Mouse (Mus musculus) lung, postnatal 14 days (tissue): ENCODE measurements around the gene Atp5b.
"Not testable (repeated sequence)": the region's sequence is repeated elsewhere in the genome, so short reads cannot be mapped to it uniquely, and the experiment has no call there.

Experiments
- DNase-seq: peaks from one replicate; pipeline ENCODE4 v3.0.0; 2021

The Atp5b gene

DNA sequence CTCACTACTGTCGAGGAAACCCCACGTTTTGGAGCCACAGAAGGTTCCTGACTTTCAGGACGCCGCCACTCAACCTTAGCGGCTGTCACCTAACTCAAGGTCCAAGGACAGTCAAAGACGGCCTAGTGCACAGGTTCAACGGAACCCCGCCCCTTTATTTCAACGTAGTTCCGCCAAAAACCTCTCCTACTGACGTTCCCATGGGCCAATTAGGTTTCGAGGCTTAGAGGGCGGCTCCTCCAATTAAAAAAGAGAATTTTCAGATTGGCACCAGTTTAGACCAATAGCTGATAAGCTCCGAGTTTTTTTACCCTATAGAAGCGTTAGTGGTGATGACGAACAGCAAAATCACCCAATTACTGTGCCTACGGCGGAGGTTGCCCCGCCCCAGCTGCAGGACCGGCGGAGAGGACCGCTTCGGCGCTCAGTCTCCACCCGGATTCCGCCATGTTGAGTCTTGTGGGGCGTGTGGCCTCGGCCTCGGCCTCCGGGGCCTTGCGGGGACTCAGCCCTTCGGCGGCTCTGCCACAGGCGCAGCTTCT, at the start of gene Atp5b:
Atp5b (plus strand) TSS at position 394 of the 542 bp plus-strand sequence.
- DNase-seq: peak; percentile 98

DNA sequence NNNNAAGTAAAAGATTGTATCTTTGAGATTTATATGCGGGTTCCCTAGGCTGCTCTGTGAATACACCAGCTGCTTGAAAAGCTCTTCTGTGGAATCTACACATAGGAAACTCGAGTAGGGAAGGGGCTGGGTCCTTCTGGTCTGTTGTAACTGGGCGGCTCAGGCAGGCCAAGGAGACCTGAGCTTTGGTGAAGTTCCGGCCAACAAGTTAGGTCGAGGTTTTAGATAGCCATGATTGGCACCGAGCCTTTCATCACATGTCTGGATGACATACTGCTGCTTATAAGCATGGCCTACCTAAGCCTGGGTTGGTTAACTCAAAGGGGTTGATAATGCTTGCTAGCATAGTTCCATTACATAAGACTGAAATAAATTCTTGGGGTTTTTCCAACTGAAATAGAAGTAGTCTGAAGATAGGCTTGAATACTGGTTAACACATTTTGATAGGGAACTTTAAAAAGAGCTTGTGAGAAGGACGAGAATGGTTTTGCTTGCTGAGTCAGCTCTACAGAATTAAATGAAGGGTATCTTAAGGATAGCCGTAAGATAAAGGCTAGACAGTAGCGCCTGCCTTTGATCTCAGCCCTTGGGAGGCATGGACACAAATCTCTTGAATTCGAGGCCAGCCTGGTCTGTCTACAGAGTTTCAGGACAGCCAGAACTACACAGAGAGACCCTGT, 46.2 kb upstream of the Atp5b start:
- DNase-seq: peak; percentile 43

DNA sequence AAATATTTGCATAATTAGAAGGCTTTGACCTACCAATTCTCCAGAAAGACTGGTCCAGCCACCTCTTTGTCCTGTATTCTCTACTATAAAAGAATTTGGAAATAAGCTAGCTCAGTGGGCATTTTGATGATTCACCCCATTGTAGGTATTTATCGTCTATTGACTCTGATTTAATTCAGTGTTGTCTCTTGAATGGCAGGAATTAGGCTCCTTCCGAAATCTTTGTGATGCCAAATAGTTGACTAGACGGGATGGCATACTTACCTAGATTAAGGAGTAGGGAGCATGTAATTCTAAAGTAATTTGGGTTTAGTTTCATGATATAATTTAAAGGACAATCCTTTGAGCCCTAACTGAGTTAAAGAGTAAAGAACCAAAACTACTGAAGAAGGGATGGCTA, 45.2 kb upstream of the Atp5b start:
- no peak for DNase-seq

DNA sequence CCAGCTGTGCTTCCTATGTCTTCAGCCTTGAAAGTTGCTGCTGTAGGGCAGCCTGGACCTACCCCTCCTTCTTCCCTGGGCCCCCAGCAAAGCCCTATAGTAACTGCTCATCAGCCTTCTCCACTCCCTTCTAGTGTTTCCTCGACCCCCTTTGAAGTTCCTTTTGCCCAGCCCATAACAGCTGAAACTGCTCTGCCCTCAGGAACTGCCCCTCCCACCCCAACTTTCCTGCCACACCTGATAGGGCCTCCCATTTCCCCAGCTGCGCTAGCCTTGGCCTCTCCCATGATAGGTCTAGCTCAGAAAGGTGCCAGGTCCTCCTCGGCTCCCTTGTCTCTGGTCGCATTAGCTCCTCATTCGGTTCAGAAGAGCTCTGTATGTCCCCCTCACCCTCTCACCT, 43.9 kb upstream of the Atp5b start:
- no peak for DNase-seq

DNA sequence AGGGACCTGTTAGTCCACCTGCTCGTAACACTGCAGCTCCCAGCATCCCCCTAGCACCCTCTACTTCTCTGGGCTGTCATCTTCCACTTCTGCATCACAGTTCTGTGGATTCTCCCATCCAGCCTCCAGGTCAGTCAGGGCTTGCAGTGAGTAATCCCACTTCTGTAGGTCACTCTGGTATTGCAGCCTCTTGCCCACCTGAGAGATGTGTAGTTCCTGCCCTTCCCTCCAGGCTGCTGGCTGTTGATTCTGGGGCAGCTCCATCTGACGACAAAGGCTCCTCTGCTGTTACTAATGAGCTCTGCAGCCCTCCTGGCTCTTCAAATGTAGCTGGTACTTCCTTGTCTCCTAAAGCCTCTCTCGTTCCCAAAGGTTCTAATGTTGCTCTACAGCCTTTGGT, 43.2 kb upstream of the Atp5b start:
- no peak for DNase-seq

DNA sequence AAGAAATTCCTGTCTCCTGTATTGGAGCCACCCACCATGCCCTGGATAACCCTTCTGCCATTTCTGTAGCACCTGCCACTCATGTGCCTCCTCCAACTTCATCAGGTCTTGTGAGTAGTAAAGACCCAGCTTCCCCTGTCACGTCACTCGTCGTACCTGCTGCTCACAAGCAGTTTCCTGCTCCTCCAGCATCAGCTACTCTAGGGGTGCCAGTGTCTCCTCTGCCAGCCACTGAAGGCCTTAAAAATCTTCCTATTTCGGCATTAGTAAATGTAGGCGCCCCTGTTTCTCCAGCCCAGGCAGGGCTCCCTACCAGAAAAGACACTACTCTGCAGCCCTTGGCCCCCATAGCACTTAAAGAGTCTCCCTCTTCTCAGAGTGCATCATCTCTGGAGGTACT, 42.8 kb upstream of the Atp5b start:
- DNase-seq: no peak

DNA sequence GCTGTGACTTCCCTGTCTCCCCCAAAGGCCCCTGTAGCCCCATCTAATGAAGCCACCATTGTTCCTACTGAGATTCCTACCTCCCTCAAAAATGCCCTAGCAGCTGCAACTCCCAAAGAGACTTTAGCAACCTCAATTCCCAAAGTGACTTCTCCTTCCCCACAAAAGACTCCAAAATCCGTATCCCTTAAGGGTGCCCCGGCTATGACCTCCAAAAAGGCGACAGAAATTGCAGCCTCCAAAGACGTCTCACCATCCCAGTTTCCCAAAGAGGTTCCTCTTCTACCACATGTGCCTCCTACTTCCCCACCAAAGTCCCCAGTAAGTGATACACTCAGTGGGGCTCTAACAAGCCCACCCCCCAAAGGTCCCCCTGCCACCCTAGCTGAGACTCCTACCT, 41.4 kb upstream of the Atp5b start:
- no peak for DNase-seq

DNA sequence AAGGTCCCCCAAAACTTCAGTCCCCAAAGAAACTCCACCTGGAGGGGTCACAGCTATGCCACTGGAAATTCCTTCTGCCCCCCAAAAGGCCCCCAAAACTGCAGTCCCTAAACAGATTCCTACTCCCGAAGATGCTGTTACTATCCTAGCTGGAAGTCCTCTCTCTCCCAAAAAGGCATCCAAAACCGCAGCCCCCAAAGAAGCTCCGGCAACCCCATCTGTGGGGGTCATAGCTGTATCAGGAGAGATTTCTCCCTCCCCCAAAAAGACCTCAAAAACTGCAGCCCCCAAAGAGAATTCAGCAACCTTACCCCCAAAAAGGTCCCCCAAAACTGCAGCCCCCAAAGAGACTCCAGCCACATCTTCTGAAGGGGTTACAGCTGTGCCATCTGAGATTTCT, 40.6 kb upstream of the Atp5b start:
- no peak for DNase-seq

DNA sequence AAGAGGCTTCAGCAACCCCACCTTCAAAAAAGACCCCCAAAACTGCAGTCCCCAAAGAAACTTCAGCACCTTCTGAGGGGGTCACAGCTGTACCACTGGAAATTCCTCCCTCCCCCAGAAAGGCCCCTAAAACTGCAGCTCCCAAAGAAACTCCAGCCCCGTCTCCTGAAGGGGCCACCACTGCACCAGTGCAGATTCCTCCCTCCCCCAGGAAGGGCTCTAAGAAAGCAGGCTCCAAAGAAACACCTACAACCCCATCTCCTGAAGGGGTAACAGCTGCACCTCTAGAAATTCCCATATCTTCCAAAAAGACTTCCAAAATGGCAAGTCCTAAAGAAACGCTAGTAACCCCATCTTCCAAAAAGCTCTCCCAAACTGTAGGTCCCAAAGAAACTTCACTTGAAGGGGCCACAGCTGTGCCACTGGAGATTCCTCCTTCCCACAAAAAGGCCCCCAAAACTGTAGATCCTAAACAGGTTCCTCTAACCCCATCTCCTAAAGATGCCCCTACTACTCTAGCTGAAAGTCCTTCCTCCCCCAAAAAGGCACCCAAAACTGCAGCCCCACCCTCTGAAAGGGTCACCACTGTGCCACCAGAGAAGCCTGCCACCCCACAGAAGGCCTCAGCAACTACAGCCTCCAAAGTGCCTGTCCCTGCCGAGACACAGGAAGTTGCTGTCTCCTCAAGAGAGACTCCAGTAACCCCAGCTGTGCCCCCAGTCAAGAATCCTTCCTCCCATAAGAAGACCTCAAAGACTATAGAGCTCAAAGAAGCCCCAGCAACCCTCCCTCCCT, 39.8 kb upstream of the Atp5b start:
- DNase-seq: no peak

DNA sequence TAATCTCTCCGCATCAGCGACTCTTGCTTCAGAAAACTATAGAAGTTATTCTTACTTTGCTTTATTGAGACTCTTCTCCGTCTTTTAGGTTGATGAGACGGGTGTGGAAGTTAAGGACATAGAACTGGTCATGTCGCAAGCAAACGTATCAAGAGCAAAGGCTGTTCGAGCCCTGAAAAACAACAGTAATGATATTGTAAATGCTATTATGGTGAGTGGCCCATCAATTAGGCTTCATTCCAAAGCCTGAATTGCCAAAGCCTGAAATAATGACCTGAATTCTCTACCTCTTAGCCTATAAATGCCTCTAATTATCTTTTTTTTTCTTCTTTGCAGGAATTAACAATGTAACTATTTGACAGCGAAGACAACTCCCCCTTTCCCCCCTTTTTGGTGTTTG, 34.9 kb upstream of the Atp5b start:
- no peak for DNase-seq

DNA sequence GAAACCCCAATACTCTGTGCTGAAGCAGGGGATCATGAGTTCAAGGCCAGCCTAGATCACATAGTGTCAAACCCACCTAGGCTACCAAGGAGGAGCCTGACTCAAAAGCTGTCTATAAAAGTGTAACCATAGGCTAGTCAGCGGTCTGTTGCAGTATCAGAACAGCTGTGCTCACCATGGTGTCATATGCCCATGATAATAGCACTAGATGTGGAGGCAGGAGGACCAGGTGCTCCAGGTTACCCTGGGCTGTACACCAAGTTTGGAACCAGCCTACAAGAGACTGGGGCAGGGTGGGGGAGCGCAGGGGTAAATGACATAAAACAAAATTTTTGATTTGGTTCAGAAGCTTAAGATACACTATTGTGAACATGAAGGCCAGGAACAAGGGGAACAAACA, 33.3 kb upstream of the Atp5b start:
- no peak for DNase-seq

DNA sequence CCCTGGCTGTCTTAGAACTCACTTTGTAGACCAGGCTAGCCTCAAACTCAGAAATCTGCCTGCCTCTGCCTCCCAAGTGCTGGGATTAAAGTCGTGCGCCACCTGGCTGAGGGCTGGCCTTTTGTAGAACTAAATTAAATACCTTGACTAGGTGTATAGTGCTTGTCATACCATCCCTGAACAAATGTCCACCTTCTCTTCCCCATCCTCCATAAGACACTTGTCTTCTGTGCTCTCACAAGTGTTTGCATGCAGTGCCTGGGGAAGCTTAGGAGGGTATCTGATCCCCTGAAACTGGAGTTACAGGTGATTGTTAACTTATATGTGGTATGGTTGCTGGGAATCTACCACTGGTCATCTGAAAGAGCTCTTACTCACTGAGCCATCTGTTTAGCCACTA, 32.7 kb upstream of the Atp5b start:
- no peak for DNase-seq

DNA sequence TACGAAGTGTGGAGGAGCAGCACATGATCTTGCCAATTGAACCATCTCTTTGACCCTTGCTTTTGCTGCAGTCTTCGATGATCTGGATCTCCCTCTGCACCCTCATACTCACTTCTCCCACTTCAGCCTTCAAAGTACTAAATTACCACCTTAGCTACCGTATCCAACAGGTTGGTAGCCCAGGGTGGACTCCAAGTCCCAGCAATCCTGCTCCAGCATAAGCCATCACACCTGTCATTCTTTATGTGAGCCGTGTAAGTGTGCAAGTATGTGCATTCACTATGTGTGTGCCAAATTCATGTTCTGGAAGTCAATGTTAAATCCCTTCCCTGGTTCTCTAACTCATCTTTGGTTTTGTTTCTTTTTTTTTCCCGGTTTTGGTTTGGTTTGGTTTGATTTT, 31.5 kb upstream of the Atp5b start:
- no peak for DNase-seq

DNA sequence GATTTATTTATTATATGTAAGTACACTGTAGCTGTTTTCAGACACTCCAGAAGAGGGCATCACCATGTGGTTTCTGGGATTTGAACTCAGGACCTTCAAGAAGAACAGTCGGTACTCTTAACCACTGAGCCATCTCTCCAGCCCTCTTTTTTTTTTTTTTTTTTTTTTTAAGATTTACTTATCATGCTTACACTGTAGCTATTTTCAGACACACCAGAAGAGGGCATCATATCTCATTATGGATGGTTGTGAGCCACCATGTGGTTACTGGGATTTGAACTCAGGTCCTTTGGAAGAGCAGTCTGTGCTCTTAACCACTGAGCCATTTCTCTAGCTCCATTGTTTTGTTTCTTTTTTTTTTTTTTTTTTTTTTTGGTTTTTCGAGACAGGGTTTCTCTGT, 30.9 kb upstream of the Atp5b start:
- DNase-seq: not testable (repeated sequence)

DNA sequence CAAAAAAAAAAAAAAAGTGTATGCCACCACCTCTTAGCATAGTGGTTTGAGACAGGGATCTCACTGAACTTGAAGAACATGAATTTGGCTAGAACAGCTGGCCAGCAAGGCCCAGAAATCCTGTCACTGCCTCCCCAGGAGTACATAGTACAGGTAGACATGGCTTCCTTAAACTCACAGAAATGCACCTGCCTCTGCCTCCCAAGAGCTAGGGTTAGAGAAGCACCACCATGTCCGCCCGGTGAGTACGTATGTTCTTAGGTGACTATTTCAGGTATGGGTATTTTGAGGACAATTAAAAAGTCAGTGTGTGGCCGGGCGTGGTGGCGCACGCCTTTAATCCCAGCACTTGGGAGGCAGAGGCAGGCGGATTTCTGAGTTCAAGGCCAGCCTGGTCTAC, 30.1 kb upstream of the Atp5b start:
- no peak for DNase-seq

DNA sequence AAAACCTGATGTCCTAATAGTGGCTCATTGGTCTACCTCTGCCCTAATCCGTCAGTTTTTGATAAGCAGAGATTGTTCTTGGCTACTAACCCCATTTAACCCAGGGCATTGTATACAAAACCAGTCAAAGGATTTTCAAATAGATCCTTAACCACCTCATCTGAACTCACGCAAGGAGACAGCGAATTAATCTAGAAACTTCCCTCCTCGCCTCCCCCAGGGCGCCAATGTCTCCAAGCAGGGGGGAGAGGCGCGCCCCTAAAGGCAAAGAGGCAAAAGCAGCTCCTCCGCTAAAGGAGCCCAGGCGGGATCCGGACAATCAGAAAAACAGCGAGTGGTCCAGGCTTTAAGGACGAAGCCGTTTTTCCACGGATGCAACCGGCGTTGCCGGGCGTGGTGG, 24.9 kb upstream of the Atp5b start:
- DNase-seq: no peak

DNA sequence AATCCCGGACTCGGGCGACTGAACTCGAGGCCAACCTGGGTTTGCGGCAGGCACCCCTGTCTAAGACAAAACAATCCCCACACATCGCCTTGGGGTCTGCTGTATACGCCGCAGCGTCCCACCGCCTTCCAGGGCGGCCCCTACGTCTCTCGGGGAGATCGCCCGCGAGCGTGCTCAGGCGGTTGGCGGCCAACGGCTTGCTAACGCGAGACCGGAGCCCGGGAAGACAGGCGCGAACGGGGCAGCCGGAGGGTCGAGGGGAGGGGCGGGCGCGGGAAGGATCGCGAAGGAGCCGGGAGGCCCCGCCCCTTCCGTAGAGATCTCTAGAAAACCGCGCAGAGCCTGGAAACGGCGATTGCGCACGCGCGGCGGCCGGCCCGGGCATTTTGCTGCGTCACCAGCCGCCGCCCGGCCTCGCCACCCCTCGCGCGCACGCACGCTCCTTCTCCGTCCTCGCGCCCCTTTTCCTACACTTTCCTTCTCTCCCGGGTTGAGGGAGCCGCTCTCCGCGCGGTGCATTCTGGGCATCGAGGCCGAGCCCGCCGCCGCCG, 24.4 kb upstream of the Atp5b start, which contains the start of gene Ptges3:
Ptges3 (plus strand) TSS at position 354 of the 551 bp plus-strand sequence.
- peak; percentile 98 for DNase-seq

DNA sequence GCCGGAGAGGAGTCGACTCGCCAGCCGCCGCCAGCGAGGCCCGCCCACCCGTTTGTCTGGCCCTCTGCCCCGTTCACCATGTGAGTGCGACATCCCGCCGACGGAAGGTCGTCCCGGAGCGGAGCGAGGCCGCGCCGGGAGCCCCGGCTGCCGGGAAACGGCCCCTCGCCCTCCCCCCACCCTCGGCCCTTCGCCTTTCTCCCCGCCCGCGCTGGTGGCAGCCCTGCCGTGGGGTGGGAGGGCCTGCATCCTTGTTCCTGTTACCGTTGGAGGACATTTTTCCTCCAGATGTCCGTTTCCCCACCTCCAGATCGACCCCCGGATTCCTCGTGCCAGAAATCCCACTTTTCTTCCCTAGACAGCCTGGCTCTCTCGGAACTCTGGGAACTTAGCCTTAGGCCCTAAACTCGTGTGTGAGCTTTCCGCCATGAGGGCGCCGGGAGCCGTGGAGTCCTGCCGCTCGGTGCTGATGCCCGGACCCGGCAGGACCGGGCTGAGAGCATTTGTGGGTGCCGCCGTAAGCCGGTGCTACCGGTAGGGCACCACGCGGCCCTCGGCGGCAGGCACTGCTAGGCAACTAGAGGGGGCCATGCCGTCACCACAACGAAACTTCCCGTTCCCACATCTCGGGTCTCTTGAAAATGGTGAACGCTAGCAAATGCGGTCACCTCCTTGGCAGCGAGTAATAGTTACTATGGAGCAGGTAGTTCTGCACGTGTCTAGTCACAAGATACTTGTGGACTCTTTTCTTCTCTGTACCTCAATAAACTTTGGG, 23.7 kb upstream of the Atp5b start:
- peak; percentile 50 for DNase-seq

DNA sequence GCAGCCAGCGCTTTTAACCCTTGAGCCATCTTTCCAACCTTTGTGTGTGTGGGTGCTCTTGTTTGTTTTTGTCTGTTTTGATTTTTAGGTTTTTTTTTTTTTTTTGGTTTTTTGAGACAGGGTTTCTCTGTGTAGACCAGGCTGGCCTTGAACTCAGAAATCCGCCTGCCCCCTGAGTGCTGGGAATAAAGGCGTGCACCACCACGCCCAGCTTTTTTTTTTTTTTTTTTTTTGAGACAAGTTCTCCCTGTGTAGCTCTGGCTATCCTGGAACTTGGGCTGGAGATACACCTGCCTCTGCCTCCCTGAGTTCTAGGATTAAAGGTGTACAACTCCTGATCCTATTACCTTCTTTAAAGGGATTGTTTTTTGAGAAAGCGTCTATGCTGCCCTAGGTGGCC, 22.0 kb upstream of the Atp5b start:
- DNase-seq: no peak

DNA sequence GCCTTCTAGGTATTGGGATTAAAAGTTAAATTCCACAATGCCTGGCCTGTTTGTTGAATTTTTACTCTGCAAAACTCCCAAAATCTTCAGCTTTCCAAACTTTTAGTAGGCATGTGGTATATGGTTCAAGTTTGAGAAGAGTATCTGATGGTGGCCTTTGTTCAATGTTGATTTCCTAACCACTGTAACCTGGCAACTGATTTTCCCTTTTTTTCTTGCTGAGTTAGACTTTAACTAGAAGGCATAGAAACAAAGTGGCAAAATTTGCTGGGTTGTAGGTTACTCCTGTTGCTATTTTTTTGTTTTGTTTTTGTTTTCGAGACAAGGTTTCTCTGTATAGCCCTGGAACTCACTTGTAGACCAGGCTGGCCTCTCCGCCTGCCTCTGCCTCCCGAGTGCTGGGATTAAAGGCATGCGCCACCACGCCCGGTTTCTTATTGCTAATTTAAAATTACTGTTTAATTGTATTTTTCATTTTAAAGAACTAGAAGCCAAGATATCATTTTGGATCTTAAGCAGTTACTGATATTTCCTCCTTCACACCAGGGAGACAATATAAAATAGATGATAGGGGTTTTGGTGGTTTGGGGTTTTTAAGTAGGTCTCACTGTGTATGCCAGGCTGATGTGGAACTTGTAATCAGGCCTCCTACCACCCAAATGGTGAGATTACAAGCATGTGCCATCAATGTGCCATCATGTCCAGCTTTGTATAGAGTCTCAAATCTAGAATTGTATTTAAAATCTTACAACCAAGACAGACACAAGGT, 20.7 kb upstream of the Atp5b start:
- DNase-seq: no peak

DNA sequence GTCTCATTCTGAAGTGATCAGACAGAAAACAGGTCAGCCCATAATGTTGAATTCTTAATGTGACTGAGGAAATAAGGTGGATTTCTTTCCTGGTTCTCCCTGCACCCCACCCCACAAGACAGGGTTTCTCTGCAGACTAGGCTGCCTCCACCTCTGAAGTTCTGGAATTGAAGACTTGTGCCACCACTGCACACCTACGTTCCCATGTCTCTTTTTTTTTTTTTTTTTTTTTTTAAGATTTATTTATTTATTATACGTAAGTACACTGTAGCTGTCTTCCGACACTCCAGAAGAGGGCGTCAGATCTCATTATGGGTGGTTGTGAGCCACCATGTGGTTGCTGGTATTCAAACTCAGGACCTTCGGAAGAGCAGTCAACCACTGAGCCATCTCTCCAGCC, 17.0 kb upstream of the Atp5b start:
- DNase-seq: no peak

DNA sequence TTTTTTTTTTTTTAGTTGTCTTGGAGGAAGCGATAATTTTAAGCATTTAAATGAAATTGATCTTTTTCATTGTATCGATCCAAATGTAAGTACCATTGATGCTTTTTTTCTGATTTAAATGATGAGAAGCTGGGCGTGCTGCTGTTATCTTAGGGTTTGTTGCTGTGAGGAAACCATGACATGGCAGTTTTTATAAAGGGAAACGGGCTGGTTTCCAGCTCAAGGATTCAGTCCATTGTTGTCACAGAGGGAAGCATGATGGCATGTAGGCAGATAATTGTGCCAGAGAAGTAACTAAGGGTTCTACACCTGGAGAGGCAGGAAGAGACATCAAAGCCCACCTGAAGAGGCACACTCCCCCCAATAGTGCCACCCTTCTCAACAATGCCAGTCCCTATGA, 13.9 kb upstream of the Atp5b start:
- no peak for DNase-seq
